In genomic region chr19:38056931-38057330, GRCm38 (mm10) we compare ENCODE assay signal across 26 mouse cellular contexts. TPM values are rescaled to one million over a fixed set of nuclear protein-coding genes. Genes with fewer than 3 reads are reported as not detected.
A peak's percentile ranks its signal among the peaks of the same experiment; 100 is the strongest.
DNase-seq lines count a peak whose midpoint lies in the region; ATAC-seq and TF ChIP-seq lines count a peak whose summit lies in the region.
"Had no signal": no experiment of that assay in that cellular context is flagged by ENCODE, and none has a peak within 500 bp of the region (broad histone marks: within the 10 kb centered on the region; RNA-seq: fewer than 3 reads in every experiment).

No protein-coding gene starts in this region.

- 93% methylated on average over 8 of the region's 8 CpGs for WGBS in forebrain, embryonic 10.5 days
- 90% methylated on average over 8 of the region's 8 CpGs for WGBS in forebrain, embryonic 14.5 days
- 92% methylated on average over 8 of the region's 8 CpGs for WGBS in hindbrain, embryonic 10.5 days
- WGBS in hindbrain, embryonic 11.5 days, result 88% methylated on average over 8 of the region's 8 CpGs
- WGBS in thymus, adult 2 months, result 94% methylated on average over 8 of the region's 8 CpGs
- WGBS in lung, adult 2 months, result 84% methylated on average over 8 of the region's 8 CpGs

- no peaks in the 10 kb centered on the region for H3K9me3 ChIP-seq in forebrain, embryonic 10.5 days
- no peaks in the 10 kb centered on the region for H3K9me3 ChIP-seq in forebrain, embryonic 14.5 days (replicated peaks; ENCODE audit: control insufficient read depth, low read length)
- H3K9me3 ChIP-seq in hindbrain, embryonic 10.5 days, result no peaks in the 10 kb centered on the region
- H3K9me3 ChIP-seq in hindbrain, embryonic 11.5 days (ENCODE audit: control insufficient read depth, low read length), result no peaks in the 10 kb centered on the region
- no peaks in the 10 kb centered on the region for H3K9me3 ChIP-seq in E14TG2a.4 (ENCODE audit: low read length)
- H3K9me3 ChIP-seq: embryonic facial prominence, embryonic 15.5 days; hindbrain, embryonic 13.5 days had no signal

- peak overlapping the region; percentile 81; the same call in 1 of the 2 replicates for H3K4me3 ChIP-seq in forebrain, embryonic 10.5 days
- no peak overlapping the region for H3K4me3 ChIP-seq in forebrain, embryonic 14.5 days (ENCODE audit: low read depth, low read length)
- H3K4me3 ChIP-seq in hindbrain, embryonic 10.5 days, result 0 out of 2 replicates have a peak overlapping the region, but pooled peaks have one; percentile 76
- no peak overlapping the region for H3K4me3 ChIP-seq in hindbrain, embryonic 11.5 days (ENCODE audit: low read depth, low read length)
- H3K4me3 ChIP-seq in E14TG2a.4 (replicated peaks; ENCODE audit: low read length), result peak overlapping the region; percentile 92
- H3K4me3 ChIP-seq in thymus, adult 2 months (ENCODE audit: control insufficient read depth, insufficient read depth, low read length), result no peak overlapping the region
- H3K4me3 ChIP-seq in lung, adult 2 months (replicated peaks; ENCODE audit: extremely low read depth, low read depth, low read length), result no peak overlapping the region
- H3K4me3 ChIP-seq: erythroblast, embryonic 14.5 days had no signal

- H3K27me3 ChIP-seq in forebrain, embryonic 10.5 days (ENCODE audit: poor library complexity, severe bottlenecking), result 0 out of 2 replicates have a peak, but pooled peaks cover 5% of the 10 kb centered on the region
- no peaks in the 10 kb centered on the region for H3K27me3 ChIP-seq in forebrain, embryonic 14.5 days (replicated peaks; ENCODE audit: control insufficient read depth, insufficient read depth, low read length)
- no peaks in the 10 kb centered on the region for H3K27me3 ChIP-seq in hindbrain, embryonic 10.5 days (ENCODE audit: insufficient read depth, poor library complexity, severe bottlenecking)
- no peaks in the 10 kb centered on the region for H3K27me3 ChIP-seq in hindbrain, embryonic 11.5 days (ENCODE audit: control insufficient read depth, insufficient read depth, low read length)
- H3K27me3 ChIP-seq in E14TG2a.4 (ENCODE audit: insufficient read depth, low read length), result no peaks in the 10 kb centered on the region
- no peaks in the 10 kb centered on the region for H3K27me3 ChIP-seq in thymus, adult 2 months (ENCODE audit: control insufficient read depth, insufficient read depth, low read length)
- H3K27me3 ChIP-seq: embryonic facial prominence, embryonic 15.5 days; Patski had no signal

- no peak for TF ChIP-seq CTCF in E14TG2a.4 (conservative IDR thresholded peaks at IDR 0.05; ENCODE audit: low read length)
- no peak for TF ChIP-seq CTCF in thymus, adult 2 months (IDR thresholded peaks at IDR 0.05; ENCODE audit: borderline replicate concordance, control insufficient read depth, extremely low read depth, insufficient read depth, low read length, poor library complexity)
- TF ChIP-seq CTCF in lung, adult 2 months (IDR thresholded peaks at IDR 0.05; ENCODE audit: insufficient read depth, low read length), result no peak

- H3K4me1 ChIP-seq in forebrain, embryonic 10.5 days, result peaks cover 25% of the 10 kb centered on the region
- peaks cover 8% of the 10 kb centered on the region; the same call in 1 of the 2 replicates for H3K4me1 ChIP-seq in forebrain, embryonic 14.5 days (ENCODE audit: control insufficient read depth, insufficient read depth, low read length)
- peaks cover 25% of the 10 kb centered on the region for H3K4me1 ChIP-seq in hindbrain, embryonic 10.5 days (replicated peaks)
- 0 out of 2 replicates have a peak, but pooled peaks cover 2% of the 10 kb centered on the region for H3K4me1 ChIP-seq in hindbrain, embryonic 11.5 days (replicated peaks; ENCODE audit: control insufficient read depth, insufficient read depth, low read length)
- H3K4me1 ChIP-seq in E14TG2a.4 (replicated peaks; ENCODE audit: low read depth, low read length), result peaks cover 65% of the 10 kb centered on the region
- H3K4me1 ChIP-seq in thymus, adult 2 months (replicated peaks; ENCODE audit: control insufficient read depth, insufficient read depth, low read length), result peaks cover 6% of the 10 kb centered on the region
- peaks cover 5% of the 10 kb centered on the region; the same call in 1 of the 2 replicates for H3K4me1 ChIP-seq in lung, adult 2 months (ENCODE audit: control insufficient read depth, insufficient read depth, low read length)

- H3K9ac ChIP-seq in forebrain, embryonic 14.5 days (ENCODE audit: low read length), result no peak overlapping the region
- no peak overlapping the region for H3K9ac ChIP-seq in hindbrain, embryonic 11.5 days (ENCODE audit: low read depth, low read length)
- H3K9ac ChIP-seq: embryonic facial prominence, embryonic 15.5 days; hindbrain, embryonic 13.5 days had no signal

- no peak for ATAC-seq in forebrain, embryonic 14.5 days
- ATAC-seq in hindbrain, embryonic 11.5 days (ENCODE audit: low FRiP score), result no peak
- ATAC-seq: hindbrain, postnatal 0 days; Patski had no signal

- H3K27ac ChIP-seq in forebrain, embryonic 10.5 days, result no peak overlapping the region
- H3K27ac ChIP-seq in forebrain, embryonic 14.5 days (ENCODE audit: low read depth, low read length), result no peak overlapping the region
- H3K27ac ChIP-seq in hindbrain, embryonic 10.5 days, result no peak overlapping the region
- H3K27ac ChIP-seq in hindbrain, embryonic 11.5 days (ENCODE audit: low read depth, low read length), result no peak overlapping the region
- H3K27ac ChIP-seq in thymus, adult 2 months (ENCODE audit: control insufficient read depth, insufficient read depth, low read length), result no peak overlapping the region
- H3K27ac ChIP-seq: embryonic facial prominence, embryonic 15.5 days; hindbrain, embryonic 13.5 days; hindbrain, postnatal 0 days had no signal

- no peak overlapping the region for H3K4me2 ChIP-seq in forebrain, embryonic 14.5 days (ENCODE audit: low read length)
- no peak overlapping the region for H3K4me2 ChIP-seq in hindbrain, embryonic 11.5 days (replicated peaks; ENCODE audit: low read depth, low read length)

- peaks cover 53% of the 10 kb centered on the region for H3K36me3 ChIP-seq in forebrain, embryonic 10.5 days (replicated peaks)
- H3K36me3 ChIP-seq in forebrain, embryonic 14.5 days (ENCODE audit: control insufficient read depth, insufficient read depth, low read length), result peaks cover 23% of the 10 kb centered on the region
- H3K36me3 ChIP-seq in hindbrain, embryonic 10.5 days, result peaks cover 53% of the 10 kb centered on the region
- H3K36me3 ChIP-seq in hindbrain, embryonic 11.5 days (ENCODE audit: control insufficient read depth, insufficient read depth, low read length), result 0 out of 2 replicates have a peak, but pooled peaks cover 3% of the 10 kb centered on the region
- peaks cover 50% of the 10 kb centered on the region for H3K36me3 ChIP-seq in E14TG2a.4 (ENCODE audit: insufficient read depth, low read length)
- H3K36me3 ChIP-seq in thymus, adult 2 months (ENCODE audit: control insufficient read depth, insufficient read depth, low read length), result peaks cover 15% of the 10 kb centered on the region; the same call in 1 of the 2 replicates

- DNase-seq in forebrain, embryonic 10.5 days (ENCODE audit: extremely low spot score, low spot score), result no peak
- no peak for DNase-seq in forebrain, embryonic 14.5 days (ENCODE audit: low spot score)
- DNase-seq in hindbrain, embryonic 10.5 days (ENCODE audit: low spot score), result no peak
- DNase-seq in hindbrain, embryonic 11.5 days (ENCODE audit: low spot score), result no peak
- peak; percentile 88 for DNase-seq in R1 (ENCODE audit: low read depth, low spot score)
- no peak for DNase-seq in thymus, adult 2 months
- no peak for DNase-seq in lung, adult 2 months
- DNase-seq: adrenal gland, postnatal 10 days; cerebellum, adult 11-12 months; cerebellum, postnatal 10 days; gastrocnemius, postnatal 36 days; heart, adult 11 months; heart, postnatal 36 days; kidney, adult 11 months; kidney, adult 9 months had no signal

- no peak for TF ChIP-seq POLR2A in thymus, adult 2 months (IDR thresholded peaks at IDR 0.05; ENCODE audit: control insufficient read depth, extremely low read depth, insufficient read depth, low read length, poor library complexity)
- TF ChIP-seq POLR2A in lung, adult 2 months (IDR thresholded peaks at IDR 0.05; ENCODE audit: borderline replicate concordance, extremely low read depth, low read depth, low read length), result no peak

RNA-seq across cellular contexts. Expression of gene Cep55, which starts 2.1 kb away (rescaled TPM):
- 43.8 and 45.5 TPM in 2 replicates for polyA plus RNA-seq in forebrain, embryonic 10.5 days (2016; fragmentation: Nextera tagmentation; extraction: Ambion mirVana)
- polyA plus RNA-seq in forebrain, embryonic 14.5 days (2014; fragmentation: Nextera tagmentation; extraction: Ambion mirVana), result 21.2 and 21.8 TPM in 2 replicates
- polyA plus RNA-seq in hindbrain, embryonic 10.5 days (2016; fragmentation: Nextera tagmentation; extraction: Ambion mirVana), result 33.5 and 42.9 TPM in 2 replicates
- 44.1 and 46.9 TPM in 2 replicates for polyA plus RNA-seq in hindbrain, embryonic 11.5 days (2014; fragmentation: Nextera tagmentation; extraction: Ambion mirVana)
- 8.4 and 10.4 TPM in 2 replicates for polyA plus RNA-seq in thymus, adult 2 months (2012; rRNA removed)
- polyA plus RNA-seq in lung, adult 2 months (2012; rRNA removed), result 0.38 and 0.40 TPM in 2 replicates
- polyA plus RNA-seq: erythroblast, embryonic 14.5 days had no signal

RNA-seq across cellular contexts. Expression of gene Myof, which starts 13.6 kb away (rescaled TPM):
- polyA plus RNA-seq in forebrain, embryonic 10.5 days (2016; fragmentation: Nextera tagmentation; extraction: Ambion mirVana), result 1.9 and 2.3 TPM in 2 replicates
- polyA plus RNA-seq in forebrain, embryonic 14.5 days (2014; fragmentation: Nextera tagmentation; extraction: Ambion mirVana), result 1.4 and 2.5 TPM in 2 replicates
- polyA plus RNA-seq in hindbrain, embryonic 10.5 days (2016; fragmentation: Nextera tagmentation; extraction: Ambion mirVana), result 2.2 and 2.4 TPM in 2 replicates
- polyA plus RNA-seq in hindbrain, embryonic 11.5 days (2014; fragmentation: Nextera tagmentation; extraction: Ambion mirVana), result 3.4 and 5.3 TPM in 2 replicates
- polyA plus RNA-seq in thymus, adult 2 months (2012; rRNA removed), result 6.4 and 8.1 TPM in 2 replicates
- 46.7 and 51.8 TPM in 2 replicates for polyA plus RNA-seq in lung, adult 2 months (2012; rRNA removed)
- polyA plus RNA-seq: erythroblast, embryonic 14.5 days had no signal

RNA-seq across cellular contexts. Expression of gene Ffar4, which starts 39.9 kb away (rescaled TPM):
- polyA plus RNA-seq in forebrain, embryonic 10.5 days (2016; fragmentation: Nextera tagmentation; extraction: Ambion mirVana), result 0.11 TPM in 1 of 2 replicates, not detected in the other
- polyA plus RNA-seq in forebrain, embryonic 14.5 days (2014; fragmentation: Nextera tagmentation; extraction: Ambion mirVana), result 0.17 TPM in 1 of 2 replicates, not detected in the other
- polyA plus RNA-seq in hindbrain, embryonic 10.5 days (2016; fragmentation: Nextera tagmentation; extraction: Ambion mirVana), result 0.14 and 0.19 TPM in 2 replicates
- not detected in 2 replicates for polyA plus RNA-seq in hindbrain, embryonic 11.5 days (2014; fragmentation: Nextera tagmentation; extraction: Ambion mirVana)
- polyA plus RNA-seq in thymus, adult 2 months (2012; rRNA removed), result 9.0 and 10.7 TPM in 2 replicates
- polyA plus RNA-seq in lung, adult 2 months (2012; rRNA removed), result 21.8 and 27.8 TPM in 2 replicates
- polyA plus RNA-seq: C2C12; embryonic facial prominence, embryonic 11.5 days; erythroblast, embryonic 14.5 days; forebrain, embryonic 11.5 days; heart, embryonic 11.5 days; heart, postnatal 0 days; hindbrain, embryonic 13.5 days; Patski had no signal

Comparison
In these comparisons a context has a peak if more than half of its experiments do, and no peak if none do; other contexts are left out.
1. H3K4me3 ChIP-seq: peak in forebrain, embryonic 10.5 days (single experiment), hindbrain, embryonic 10.5 days (single experiment) and E14TG2a.4 (single experiment); none in forebrain, embryonic 14.5 days (single experiment), hindbrain, embryonic 11.5 days (single experiment), thymus, adult 2 months (single experiment) and lung, adult 2 months (single experiment).